Mouse (Mus musculus) heart, adult 8-10 months (tissue): Measurements from ENCODE around the gene 1190005I06Rik. TPM values are rescaled to one million over a fixed set of nuclear protein-coding genes. Genes with fewer than 3 reads are reported as not detected.
A peak's percentile ranks its signal among the peaks of the same experiment; 100 is the strongest.
"Not testable (repeated sequence)": the region's sequence is repeated elsewhere in the genome, so short reads cannot be mapped to it uniquely, and the experiment has no call there.

Experiments used
- DNase-seq: peaks from one replicate; pipeline ENCODE4 v3.0.0; 2022; ENCODE audit warnings: low spot score
- total RNA-seq, 4 experiments: library from RNA; stranded (reverse); gene quantifications; 2 replicates each; pipeline ENCODE4 v1.2.4; 2022

1190005I06Rik gene
- total RNA-seq = 1 to 10 TPM; 3.0 to 5.7 (median 4.3) TPM

DNA sequence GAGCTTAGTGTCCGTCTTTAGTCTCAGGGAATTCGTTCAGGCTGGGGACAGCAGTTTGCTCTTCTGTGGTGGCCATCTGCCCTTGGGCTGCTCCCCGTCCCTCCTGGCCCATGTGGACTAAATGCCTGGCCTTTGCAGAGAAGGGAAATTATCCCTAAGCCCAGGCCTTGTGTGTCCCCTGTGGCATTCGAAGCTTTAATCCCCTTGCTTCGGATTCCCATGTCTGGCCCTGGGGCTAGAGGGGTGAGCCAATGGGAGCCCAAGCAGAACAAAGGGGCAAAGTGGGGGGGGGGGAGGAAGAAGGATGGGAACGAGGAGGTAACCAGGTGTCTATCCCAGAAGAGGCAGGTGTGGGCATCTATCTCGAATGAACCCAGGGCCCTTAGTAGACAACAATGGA is at the start of gene 1190005I06Rik:
1190005I06Rik (minus strand) TSS at position 101 of the 400 bp plus-strand sequence.
- no peak for DNase-seq

DNA sequence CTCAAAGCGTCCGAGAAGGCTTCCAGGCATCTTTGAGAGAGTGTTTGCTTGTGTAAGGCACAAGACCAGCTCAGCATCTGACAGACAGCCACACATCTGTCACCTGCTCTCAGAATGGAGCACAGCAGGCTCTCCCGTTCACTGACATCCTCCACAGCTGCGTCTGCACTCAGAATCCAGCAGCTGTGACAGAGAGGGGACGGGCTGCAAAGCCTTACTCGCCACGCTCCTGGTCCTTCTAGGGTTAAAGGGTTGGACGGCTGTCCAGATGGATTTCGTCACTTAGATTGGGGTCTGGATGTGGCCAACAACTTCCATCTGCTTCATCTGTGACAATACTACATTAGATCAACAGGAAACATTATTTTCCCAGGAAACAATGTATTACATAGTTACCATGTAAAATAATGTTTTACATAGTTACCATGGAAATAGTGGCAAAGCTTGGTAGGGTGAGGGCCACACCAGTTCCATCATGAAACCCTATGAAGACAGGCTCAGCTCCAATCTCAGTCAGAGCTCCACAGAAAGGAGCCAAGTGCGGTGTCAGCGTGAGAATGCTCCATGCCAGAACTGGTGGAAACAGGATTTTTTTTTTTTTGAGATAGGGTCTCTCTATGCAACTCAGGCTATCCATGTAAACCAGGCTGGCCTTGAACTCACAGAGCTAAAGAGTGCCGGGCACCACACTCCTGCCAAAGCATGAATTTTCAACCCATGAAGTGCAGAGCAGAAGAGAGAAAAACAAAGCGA is 49.1 kb upstream of the 1190005I06Rik start:
- DNase-seq = peak; percentile 48

DNA sequence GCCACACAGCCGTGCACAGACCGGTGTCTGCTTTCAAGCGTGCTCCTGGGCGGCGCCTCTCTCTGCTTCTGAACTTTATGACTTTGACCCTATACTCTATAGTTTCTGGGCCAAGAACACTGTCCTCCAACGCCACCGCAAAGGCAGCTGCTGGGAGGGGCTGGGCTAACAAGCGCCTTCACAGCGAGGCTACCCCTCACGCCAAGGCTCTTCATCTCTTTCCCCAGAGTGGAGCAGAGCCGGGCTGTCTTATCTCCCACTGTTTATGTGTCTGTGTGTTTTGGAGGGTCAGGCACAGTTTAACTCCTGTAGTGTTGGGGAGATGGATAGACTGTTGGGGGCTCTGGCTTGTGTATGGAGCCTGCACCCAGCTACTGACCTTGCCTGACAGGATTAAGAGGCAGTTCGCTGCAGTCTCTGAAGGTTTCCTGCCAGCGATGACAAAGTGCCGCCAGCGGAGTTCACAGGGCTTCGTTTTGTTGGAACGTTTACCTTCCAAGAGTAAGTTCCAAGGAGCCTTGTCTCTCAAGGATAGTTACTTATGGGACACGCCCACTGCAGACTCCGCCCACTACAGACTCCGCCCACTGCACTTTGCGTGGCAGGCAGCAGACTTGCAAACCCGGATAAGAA is 46.5 kb upstream of the 1190005I06Rik start:
- no peak for DNase-seq

DNA sequence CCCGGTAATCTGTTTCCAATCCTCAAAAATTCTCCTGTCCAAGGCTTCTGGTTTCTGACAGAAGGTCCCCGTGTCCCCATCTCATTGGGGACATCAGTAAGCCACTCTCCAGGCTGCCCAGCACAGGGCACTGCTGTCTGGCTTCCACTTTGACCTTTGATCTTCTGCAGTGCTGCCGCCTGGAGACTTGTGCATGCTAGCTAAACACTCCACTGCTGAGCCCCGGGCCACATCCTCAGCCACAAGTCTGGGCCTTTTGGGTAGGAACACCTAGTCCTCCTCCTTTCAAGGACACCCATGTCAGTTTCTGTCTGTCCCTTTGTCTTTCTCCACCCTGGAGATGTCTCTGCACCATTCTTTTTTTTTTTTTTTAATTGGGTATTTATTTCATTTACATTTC is 45.5 kb upstream of the 1190005I06Rik start:
- no peak for DNase-seq

DNA sequence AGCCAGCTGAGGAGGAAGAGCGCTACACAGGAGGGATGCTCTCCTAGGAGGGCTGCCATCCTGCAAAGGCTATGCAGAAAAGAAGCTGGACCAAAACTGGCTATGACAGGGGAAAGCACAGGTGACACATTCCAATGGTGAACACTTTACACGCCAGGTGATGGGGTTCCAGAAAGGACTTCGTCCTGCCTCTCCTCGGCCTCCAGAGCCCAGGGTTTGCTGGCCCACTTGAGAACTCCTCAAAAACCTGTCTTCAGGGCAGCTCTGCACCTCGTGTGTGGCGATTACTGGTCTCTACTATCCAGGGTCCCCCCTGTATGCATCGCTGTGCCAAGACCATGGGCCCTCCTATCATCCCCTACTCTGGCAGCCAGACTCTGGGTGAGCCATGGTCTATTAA is 41.1 kb upstream of the 1190005I06Rik start:
- DNase-seq = no peak

DNA sequence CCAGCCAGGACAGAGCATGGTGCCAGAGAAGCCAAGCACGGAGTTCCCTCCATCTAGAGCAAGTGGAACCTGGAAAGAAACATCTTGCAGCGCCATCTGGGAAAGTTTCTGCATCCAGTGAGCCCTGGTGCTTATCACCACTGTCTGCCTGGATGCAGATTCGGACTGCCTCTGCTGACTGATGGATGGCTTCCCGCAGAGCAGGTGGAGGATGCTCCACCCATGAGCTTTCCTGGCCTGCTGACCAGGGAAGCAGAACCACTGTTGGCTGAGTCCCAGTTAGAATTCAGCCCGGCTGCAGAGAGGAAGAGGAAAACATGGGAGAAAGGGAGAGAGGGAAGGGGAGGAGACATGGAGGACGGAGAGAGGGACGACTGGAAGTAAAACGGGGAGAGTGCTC is 40.4 kb upstream of the 1190005I06Rik start:
- peak; percentile 62 for DNase-seq

DNA sequence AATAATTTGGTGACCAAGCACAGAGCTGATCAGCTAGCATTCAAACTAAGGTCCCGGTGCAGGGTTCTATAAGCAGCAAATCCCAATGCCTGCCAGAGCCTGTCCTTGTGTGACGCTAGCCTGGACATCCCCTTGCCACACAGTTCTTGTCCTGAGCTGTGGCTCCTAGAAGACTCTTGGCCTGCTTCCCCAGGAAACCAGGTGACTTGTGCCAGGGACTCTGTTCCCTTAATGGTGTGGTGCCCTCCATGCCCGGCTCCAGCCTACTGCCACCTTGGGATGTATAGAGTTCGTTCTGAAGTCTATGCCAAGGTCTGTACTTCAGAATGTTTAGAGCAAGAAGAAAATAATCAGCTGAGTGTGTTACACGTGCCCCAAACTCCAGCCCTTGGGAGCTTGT is 39.1 kb upstream of the 1190005I06Rik start:
- DNase-seq = no peak

DNA sequence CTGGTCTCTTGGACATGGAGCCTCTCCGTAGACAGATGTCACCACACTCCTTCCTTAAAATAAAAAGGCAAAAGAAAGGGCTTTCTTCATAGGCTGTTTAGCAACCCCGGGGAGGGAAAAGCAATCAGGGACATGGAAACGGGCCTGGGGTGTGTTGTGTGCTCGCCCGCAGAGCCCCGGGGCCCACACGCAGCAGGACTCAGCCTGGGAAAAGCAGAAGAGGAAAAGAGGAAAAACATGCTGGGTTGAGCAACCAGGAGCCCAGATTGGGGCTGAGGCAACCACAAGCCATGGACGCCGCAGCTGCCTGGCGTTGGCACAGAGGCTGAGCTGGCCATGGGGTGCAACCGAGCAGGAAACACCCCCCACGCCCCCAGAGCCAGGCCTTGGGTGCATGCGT is 38.6 kb upstream of the 1190005I06Rik start:
- peak; percentile 54 for DNase-seq

DNA sequence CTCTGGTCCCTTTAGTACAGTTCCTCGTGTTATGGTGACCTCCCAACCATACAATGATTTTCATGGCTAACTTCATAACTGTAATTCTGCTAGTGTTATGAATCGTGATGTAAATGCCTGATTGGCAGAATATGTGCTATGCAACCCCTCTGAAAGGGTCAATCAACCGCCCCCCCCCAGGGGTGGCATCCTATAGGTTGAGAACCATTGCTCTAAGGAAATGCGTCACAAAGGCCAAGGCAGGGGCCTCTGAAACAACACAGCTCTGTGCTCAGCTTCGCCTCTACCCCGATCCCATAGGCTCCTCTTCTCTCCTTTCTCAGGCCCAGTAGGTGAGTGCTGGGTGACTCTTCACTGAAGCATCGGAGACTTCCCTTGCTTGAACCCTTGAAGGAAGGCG is 38.2 kb upstream of the 1190005I06Rik start:
- no peak for DNase-seq

DNA sequence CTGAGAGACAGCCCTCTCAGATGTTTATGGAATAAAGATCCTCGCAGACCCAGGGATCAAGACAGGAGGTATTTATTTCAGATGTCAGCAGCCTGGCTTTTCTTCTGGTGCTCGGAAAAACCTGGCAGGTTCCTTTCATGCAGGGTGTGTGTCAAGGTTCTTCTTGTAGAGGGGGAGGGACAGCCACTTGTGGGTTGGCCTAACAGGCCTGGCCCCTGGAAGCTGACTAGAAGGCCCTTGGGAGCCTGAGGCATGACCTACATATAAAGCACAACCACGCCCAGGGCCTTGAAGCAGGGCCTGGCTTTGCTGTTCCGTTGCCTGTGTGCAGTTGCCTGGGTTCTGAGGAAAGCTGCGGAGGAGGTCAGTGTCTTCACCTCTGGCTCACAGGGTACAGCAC is 37.7 kb upstream of the 1190005I06Rik start:
- peak; percentile 58 for DNase-seq

DNA sequence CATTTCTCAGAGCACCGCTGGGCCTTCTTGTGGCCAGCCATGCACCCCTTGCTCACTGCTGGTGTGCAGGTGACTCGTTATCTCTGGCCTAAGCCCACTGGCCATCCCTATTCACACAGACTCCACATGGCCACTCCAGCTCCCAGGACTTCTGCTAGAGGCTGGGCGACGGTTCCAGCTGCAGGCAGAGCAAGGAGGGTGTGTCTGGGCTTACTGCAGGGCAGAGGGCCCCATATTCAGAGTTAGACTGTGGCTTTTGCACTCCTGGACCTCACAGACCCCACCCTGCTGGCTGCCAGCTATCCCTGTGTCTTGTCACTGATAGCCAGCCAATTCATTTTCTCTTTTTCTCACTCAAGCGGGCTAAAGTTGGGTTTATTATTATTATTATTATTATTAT is 36.6 kb upstream of the 1190005I06Rik start:
- DNase-seq = no peak

DNA sequence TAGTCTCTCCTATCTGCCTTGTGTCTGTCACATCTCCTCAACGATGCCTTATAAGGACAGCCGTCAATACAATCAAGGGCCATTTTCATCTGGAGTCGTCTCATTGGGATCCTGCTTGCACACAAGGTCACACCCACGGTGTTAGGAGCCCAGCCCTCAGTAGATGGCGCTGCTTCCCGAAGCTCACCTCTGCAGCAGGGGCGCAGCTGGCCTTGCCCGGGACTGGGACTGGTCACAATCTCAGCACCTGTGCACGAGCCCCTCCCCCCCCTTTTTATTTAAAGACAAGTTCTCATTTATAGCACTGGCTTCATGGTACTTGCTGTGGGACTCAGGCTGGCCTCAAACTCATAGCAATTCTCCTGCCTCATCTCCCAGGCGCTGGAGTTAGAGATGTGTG is 36.2 kb upstream of the 1190005I06Rik start:
- peak; percentile 70 for DNase-seq

DNA sequence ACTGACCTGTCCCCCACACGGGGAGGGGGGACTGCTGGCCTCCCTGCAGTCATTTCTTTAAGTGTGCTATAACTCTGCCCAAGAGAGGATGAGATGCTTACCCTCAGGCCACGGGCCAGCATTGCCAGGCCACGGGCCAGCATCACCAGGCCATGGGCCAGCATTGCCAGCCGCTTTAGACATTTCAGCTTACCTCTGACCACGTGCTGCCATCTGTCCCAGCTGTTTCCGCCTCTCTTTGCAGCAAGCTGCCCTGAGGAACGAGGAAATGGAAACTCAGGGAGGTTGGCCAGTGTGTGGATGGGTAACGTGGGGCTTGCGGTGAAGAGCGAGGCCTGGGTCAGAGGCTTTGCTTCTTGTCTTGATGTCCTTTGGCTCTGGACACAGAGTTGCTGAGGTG is 33.7 kb upstream of the 1190005I06Rik start:
- DNase-seq = no peak

DNA sequence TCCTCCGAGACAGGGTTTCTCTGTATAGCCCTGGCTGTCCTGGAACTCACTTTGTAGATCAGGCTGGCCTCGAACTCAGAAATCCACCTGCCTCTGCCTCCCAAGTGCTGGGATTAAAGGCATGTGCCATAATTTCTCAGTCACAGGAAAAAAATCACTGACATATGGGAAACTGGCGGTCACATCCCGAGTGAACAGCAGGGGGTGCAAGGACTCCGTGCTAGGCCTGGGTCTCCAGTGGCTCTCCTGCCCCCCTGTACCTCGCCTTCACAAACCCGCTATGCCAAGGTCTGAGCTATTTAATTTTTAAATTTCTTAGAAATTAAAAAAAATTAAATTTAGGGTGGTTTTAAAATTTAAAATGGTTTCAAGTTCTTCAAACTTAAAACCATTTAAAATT is 33.0 kb upstream of the 1190005I06Rik start:
- not testable (repeated sequence) for DNase-seq

DNA sequence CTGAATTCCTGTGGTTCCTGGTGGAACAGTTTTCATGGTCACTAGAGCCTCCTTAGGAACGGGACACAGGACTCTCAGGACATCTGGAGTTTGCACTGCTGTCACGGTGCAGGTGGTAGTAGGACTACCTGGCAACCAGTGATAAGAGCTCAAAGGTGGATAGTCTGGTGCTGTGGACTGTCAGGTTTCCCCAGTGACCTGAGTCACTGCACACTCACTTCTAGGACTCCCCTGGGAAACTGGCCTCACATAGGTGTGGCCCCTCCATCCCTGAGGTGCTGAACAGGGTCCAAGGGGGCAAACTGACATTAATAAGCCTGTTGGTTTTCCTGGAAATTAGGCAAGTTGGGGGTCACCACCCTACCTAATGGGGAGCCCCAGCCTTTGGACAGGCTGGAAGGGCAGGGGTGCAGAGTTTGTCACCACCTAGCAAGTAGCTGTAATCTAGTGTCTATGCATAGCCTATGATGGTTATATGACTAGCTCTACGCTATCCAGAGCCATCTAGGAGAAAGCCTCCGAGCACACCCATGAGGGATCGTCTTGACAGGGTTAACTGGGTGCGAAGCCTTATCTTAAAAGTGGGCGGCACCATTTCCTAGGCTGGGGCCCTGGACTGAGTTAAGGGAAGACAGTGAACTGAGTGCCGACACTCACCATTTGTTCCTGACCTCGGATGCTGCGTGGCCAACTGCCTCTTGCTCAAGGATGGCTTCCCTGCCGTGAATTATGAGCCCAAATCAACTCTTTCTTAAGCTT is 32.4 kb upstream of the 1190005I06Rik start:
- DNase-seq = no peak

DNA sequence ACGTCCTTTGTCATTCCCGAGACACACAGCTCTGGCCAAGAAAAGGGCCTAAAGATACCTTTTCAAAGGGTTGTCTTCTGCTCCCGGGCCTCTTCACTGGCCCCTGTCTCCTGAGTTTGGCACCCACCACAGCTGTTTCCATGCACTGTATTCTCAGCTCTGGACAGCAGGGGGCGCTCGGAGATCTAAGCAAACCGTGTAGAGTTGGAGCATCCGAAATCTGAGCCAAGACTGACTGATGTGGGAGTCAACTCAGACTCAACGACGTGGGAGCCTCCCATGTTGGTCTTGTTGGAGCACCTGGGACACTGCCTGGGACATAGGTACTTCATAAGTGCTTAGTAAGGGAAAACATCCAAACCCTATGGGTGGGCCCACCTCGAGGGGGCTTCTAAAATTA is 31.0 kb upstream of the 1190005I06Rik start:
- DNase-seq = peak; percentile 87

DNA sequence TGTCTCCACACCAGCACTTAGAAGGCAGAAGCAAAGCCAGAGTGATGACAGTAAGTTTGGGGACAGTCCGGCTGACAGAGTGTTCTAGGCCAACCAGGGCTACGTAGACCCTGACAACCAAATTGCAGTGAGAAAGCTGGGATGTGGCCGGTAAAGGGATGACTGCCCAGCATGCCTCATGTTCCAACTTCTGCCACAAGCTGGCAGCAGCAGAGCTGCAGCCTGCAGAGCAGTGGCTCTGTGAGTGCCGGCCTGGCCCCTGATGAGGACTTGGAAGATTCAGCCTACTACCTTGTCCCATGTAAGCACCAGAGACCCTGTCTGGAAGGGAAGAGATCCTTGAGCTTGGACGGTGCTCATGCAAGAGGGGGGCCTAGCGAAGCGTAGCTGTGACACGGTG is 28.3 kb upstream of the 1190005I06Rik start:
- DNase-seq = no peak

DNA sequence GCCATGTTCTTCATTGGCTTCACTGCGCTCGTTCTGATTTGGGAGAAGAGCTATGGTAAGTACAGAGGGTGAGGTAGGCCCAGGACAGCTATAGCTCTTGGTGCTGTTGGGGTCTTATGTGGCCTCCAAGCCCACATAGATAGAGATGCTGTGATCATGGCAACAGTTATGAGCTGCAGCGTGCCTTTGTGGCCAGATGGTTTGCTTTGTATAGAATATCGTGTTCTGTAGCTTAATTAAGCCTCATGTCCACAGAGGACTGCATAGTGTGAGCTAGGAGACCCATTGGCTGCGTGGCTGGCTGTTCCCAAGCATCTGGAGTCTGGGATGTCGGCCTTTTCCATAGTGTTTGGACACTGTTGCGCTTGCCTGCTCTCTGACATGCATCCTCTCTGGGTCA is 25.9 kb upstream of the 1190005I06Rik start:
- DNase-seq = no peak

DNA sequence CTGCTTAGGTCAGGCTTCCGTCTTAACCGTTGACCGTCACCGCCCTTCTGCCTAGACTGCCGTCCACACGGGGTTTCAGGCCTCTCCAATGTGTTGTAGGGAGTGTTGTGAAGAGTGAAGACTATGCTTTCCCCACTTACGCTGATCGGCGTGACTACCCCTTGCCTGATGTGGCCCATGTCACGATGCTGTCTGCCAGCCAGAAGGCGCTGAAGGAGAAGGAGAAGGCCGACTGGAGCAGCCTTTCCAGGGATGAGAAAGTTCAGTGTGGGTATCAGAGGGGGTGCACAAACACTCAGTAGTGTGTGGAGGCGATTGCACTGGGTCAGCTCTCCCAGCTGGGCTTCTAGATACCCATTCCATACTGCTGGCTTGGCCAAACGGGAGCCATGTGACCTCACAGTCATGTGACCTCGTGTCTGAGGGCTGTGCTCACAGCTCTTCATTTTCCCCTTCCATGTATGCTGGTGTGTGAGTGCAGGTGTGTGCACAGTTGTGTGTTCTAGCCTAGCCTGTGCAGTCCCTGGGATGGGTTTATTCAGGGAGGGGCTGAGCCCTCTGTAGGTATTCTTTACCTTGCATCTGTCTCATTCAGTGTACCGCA is 25.3 kb upstream of the 1190005I06Rik start:
- DNase-seq = no peak

DNA sequence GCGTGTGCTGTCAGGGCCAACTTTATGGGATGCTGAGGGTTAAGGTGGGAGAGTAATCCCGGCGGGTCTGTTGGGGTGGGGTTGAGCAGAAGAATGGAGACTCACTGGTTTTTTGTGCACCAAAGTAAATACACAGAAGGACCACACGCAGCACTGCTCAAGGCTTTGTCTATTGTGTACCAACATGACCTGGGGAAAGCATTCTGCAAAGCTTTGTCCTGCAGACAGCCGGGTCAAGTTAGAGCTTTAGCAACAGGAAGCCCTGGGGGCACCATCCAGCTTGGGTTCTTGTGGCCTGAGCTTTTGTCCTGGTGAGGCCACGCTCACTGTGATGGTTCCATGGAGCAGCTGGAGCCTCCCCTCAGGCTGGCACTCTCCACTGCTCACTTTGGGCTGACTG is 24.3 kb upstream of the 1190005I06Rik start:
- no peak for DNase-seq

DNA sequence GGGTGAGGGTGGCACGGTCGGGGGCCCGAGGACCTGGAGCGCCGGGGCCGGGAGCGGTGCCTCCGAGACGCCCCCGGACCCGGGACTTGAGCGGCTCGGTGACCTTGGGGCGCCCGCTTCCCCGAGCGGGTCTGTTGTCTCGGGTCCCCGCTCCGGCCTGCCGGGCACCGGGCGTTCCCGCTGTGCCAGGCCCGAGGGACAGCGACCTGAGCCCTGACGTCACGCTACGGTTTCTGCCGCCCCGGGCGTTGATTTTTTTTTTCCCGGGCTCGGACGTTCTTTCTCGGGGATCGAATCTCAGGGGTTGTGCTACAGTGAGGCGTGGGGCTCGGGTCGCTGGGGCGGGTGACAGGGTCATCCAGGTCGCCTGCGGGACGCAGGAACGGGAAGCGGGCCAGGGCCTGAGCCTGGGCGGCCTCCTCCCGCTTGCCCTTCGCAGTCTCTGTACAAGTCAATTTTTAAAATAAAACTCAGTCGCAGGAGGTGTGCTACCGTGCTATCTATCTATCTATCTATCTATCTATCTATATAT is 21.0 kb upstream of the 1190005I06Rik start, which contains the start of gene Emc8:
Emc8 (minus strand) TSS at position 200 of the 532 bp plus-strand sequence.
- no peak for DNase-seq
